Mouse (Mus musculus) cerebellum, postnatal 14 days (tissue): ENCODE data around the gene Wdfy3.
A peak's percentile ranks its signal among the peaks of the same experiment; 100 is the strongest.
"Not testable (repeated sequence)": the region's sequence is repeated elsewhere in the genome, so short reads cannot be mapped to it uniquely, and the experiment has no call there.

Experiments used
- DNase-seq, 2 experiments: peaks; one replicate each; pipeline ENCODE4 v3.0.0; 2021; ENCODE audit warnings: mixed read lengths in 2 of 2

Wdfy3 gene

DNA sequence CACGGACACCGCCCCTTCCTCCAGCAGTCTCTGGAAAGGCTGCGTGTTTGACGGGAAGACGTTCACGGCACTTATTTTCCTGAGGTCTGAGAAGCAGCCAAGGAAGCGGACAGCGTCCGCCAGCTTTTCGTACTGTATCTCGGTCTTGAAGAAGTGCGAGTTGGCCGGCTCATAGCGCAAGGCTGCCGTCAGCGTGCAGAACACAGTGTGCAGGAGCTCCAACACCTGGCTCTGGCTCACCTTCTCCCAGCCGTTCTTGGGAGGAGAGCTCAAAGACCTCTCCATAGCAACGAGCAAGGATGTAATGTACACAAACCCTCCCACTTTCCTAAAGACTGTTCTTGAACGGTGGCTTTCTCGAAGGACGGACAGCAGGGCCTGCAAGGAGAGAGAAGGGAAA, 132.4 kb downstream of the Wdfy3 start:
- DNase-seq = no peak

DNA sequence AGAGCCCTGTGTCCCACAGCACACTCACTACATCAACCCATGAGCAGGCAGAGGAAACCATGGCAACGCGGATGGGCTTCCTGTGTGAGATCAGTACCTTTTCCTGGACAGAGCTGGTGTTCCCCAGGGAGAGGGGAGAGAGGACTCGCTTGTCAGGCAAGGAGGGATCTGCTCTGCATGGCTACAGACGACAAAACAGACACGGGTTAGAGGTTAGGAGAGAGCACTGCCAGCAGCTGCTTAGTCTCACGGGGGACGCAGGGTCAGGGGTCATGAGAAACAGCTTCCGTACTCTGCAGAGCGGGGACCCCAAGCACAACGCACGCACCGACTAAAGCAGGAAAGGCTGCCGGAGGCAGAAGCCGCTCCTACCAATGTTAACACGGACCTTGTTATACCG, 133.8 kb downstream of the Wdfy3 start:
- DNase-seq = no peak

DNA sequence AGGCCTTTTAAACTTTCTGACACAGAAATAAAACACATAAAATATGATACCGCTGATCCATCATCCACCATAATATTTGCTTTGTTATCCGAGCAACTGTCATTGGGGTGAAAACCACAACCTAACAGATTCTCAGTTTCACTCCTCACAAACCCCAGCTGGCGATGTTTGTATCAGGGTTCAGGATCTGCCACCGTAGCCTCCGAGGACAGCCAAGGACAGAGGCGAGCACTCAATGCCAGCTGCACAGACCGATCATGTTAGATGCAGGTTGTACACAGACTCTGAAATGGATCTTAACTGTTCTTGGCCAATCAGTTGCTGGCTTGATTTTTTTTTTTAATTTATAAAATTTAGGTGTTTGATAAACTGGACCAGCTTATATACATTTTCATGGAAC, 135.1 kb downstream of the Wdfy3 start:
- no peak for DNase-seq

DNA sequence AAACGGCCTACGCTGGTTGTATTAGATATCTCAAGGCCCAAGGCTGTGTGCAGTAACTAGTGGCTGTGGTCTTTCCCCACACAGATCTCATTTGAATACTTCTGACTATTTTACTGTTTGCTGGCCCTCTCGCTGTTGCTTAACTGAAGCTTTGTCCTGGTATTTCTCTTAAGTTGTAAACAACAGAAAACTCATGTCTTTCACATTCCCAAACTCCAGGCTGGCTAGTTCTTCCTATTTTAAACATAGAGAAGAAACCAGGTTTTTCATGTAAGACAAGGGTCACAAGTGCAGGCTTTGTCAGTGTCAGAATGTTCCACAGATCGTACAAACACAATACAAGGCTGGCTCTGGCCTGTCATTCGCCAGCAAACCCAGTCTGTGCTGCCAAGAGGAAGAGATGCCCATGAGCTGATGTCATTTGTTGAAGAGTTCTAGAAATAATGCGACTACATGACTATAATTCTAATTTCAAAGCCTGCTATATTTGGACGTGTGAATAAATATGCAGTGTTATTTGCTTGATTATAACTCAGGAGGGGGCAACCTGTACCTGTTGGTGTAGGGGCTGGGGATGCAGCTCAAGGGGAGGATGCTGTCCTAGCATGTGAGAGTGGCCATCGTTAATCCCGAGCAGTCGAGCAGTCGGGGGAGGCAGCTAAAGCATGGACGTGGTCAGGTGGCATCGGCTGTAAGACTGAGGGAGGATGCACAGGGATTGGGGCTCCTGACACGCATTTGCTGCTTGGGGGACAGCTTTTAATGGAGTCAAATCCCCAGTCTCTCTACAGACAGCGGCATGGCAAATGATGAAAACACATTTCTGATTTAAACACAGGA, 136.5 kb downstream of the Wdfy3 start:
- no peak for DNase-seq

DNA sequence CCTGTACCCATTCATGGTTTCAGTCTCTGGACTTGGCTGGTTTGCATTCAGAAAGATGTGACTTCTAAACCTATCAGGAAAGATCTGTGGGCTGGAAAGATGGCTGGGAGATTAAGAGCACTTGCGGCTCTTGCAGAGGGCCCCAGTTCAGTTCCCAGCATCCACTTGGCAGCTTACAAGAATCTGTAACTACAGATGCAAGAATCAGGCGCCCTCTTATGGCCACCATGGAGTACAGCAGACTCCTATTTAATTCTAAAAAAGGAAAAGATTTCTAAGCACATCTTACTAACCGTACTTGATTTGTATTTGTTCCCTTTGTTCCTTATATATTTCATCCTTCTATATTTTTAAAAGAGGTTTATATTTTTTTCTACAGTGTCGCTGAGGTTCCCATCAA, 137.7 kb downstream of the Wdfy3 start:
- peak in 1 of 2 experiments; percentile 33 for DNase-seq

DNA sequence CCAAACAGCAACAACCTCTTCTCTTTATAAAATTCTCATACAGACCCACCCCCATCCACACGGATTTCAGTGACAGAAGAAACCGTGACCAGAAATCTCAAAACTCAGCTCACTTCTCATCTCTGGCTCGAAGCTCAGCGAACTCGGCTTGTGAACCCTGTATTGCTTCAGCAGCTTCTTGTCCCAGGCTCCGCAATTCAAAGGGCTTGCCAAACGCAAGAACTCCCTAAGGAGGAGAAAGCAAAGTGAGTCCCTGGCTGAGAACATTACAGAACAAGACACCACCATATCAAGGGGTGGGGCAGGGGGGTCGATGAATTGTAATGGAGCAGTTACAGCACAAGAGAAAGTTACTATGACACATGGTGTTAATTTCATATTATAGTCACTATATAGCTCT, 143.4 kb downstream of the Wdfy3 start:
- DNase-seq = no peak

DNA sequence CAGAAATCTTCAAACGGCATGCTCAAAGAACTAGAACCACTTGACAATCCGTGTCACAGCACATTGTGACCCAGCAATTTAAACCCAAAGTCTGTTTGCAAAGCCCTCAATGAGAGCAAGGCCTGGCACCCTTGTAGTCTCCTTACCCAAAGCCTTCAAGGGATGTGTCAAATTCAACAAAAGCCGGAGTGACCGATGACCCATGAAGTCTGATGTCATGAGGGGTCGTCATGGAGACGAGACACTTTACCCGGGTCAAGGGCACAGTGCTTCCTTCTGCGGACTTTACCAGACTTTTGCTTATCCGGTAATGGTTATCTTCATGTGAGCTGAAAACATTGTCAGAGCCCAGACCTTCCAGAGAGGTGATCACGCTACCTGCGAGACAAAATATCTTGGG, 146.0 kb downstream of the Wdfy3 start:
- DNase-seq = no peak

DNA sequence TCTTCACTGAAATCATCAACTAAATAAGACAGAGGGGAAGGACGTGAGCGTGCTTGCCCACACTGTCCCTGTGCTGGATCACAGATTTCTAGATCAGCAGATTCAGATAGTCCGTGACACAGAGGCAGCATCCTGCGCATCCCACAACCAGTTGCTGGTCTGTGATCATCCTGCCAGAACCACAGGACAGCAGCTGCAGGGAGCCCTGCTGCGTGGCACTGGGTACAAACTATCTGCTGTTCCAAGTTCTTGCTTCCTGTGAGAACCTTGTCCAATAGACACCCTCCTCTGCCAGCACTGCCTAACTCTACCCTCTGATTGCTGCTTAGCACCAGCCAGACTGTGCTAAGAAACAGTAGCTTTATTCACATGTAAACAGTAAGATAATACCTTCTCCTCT, 150.2 kb downstream of the Wdfy3 start:
- DNase-seq = no peak

DNA sequence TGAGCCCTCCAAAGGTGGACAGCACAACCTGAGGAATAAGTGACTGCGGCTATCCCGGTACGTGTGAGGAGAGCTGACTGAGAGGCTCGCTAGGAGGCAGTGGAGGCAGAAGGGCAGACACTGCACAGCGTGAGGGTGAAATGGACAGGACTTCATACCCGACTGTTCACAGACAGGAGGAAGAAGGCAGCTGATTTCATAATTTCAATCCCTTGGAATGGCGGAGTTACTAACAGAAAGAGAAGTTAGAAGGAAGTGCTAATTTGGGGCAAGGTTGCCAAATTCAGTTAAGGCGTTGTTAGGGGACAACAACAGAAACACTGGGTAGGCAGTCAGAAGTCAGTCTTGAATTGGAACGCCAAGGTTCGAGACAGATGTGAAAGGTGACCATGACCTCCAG, 160.3 kb downstream of the Wdfy3 start:
- no peak for DNase-seq

DNA sequence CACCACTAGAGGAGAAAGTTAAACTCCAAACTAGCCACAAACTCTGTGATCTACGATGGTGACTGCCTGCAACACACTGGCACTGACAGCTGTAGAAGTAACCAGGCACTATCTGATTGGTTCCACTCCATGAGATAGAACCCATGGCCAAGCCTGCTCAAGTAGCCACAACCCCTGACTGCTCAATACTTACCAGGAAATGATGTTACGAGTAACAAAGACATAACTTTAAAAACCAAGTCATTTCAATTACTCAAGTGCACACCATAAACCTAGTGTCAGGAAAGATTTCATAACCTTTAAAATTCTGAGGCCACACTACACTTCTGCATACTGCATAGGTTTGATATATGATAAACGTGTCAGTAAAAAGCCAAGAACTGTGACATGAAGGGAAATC, 164.1 kb downstream of the Wdfy3 start:
- no peak for DNase-seq

DNA sequence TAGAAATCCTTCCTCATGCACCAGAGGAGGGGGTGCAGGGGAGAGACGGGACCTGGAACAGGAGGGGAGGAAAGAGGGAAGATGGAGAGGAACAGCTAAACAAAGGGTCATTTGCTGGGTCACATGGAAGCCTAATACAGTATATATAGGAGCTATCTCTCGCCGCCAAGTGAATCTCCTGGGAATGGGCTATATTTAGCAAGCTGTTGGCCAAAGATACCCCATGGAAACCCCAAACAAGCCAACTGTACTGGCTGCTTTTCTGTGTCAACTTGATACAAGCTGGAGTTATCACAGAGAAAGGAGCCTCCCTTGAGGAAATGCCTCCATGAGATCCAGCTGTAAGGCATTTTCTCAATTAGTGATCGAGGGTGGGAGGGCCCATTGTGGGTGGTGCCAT, 164.9 kb downstream of the Wdfy3 start:
- DNase-seq = not testable (repeated sequence)

DNA sequence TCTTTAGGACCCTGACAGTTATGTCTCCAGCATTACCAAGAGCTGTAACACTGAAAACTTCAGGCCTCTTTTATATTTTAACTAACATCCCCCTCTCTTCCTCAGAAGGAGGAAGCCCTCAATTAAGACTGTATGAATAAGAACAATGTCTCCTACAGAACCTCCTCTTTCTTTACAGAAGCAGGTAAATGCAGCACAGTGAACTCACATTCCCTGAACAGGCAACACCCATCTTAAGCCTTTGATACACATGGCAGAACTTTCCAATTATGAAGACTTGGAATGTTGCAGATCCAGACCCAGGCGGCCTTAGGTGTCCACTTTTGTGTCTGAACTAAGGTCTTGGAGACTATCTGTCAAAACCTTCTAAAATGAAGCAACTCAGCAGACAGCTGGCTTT, 167.0 kb downstream of the Wdfy3 start:
- no peak for DNase-seq

DNA sequence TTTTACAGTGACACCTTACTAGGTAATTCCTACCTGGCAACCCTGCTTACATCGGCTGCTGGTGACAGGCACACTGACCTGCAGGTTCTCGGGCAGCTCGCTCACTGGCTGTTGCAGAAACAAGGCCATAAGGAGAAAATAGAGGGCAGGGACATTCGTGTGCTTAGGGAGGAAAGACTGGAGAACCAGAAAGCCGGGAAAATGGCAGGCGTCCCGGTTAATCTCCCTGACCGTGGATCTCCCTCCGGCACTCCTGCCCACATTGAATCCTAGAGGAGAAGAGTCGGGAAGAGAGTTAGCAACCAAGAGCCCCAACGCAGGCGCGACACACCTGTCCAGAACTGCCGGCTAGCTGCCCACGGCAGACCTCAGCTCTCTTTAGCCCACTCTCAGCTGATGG, 169.7 kb downstream of the Wdfy3 start:
- peak; percentile 24 to 36 for DNase-seq

DNA sequence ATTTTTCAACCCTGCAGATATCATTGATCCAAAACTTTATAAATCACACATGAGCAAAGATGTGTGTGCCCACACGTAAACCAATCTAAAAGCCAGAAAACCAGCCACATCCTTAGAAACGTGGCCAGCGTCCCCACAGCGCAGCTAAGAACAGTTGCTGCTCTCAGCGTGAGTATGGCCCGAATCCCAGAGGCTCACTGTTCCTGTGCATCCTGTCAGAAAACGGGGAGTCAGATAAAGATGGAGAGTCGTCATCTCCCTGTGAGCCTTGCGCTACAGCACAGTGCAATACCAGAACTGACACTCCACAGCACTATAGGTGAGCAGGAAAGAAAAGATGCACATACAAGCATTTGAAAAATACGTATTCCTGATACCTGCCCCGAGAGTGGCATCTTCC, 172.9 kb downstream of the Wdfy3 start:
- DNase-seq = peak; percentile 95 to 97

DNA sequence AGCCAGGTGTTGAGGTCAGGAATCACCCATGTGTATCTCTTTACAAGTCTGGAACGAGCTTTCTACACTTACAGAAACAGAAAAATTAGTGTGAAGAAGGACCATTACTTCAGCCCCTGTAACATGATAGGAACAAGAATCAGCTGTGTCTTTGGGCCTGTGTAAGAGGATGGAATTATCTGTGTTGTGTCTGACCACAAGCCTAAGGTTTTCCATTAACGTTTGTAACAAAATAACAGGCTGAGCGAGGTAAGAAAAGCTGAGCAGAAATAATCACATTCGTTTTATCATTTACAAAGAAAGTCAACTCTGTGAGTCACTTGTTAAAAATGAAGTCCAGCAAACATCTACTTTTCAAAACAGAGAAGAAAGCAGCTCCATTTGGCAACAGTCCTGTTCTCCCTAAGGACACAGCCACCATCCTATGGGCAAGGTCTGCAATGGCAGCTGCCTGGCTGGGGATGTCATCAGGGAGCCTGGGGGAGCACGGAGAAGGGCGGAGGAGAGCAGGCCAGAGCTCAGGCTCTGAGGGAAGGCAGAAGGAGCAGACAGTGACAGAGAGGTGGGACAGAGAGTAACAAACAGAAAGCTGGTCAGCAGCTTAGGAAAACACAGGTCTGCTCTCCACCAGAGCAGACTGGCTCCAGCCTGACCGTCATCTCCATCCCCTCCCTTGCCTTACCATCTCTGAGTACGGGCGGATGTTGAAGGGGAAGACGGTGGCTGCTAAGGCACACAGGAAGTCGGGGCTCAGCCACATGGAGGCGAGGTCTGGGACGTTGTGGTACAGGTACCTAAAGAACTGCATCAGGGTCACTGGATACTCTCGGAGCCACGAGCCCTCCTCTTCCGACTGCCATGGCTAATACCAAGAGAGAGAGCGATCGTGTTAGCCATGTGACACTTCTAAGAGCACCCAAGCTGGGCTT, 173.7 kb downstream of the Wdfy3 start:
- DNase-seq = peak; percentile 29 to 57

DNA sequence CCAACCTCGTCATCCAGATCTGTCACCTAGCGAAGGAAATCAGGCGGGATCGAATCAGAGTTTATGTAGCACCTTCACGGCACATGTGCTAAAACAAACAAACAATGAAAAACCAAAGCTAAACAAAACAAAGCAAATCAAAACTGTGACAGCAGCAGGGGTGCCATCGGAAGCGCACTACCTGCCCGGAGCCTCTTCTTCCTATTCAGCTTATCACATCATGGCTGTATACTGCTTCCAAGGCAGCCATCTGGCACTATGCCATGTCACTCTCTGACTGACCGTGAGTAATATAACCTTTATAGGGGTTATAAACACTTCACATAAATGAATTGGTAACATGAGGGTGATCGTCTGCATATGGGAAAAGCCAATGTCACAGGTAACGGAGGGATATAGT, 174.6 kb downstream of the Wdfy3 start:
- peak; percentile 62 to 64 for DNase-seq

DNA sequence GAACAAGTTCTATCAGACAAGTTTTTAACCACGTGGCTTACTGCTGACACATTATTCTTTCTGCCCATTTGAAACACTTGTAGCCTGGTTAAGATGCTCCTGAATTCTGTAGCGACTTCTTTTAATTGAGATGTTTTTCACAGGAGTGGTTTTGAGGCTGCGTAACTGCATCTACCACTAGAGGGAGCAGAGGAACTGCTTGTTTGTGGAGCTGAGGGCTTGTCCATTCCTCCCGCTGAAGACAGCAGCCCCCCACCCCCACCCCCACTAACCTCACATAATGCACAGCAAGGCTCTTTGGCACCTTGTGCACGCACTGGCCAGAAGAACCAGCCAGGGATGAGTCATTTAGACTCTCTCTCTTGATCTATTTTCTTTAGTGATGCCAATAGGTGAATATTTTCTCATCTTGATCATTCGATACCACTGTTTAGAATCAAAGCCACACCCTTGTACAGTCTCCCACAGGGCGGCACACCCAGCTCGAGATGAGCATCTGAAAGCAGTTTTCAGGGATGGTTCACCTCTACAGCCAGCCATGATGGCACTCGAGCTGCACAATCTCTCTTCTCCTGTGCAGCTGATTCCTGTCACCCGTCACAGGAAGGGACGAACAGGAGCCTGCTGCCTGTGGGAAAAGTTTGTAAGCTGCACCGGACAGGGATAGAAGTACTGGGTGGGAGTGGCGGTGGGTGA, 175.8 kb downstream of the Wdfy3 start:
- DNase-seq = peak; percentile 79 to 80

DNA sequence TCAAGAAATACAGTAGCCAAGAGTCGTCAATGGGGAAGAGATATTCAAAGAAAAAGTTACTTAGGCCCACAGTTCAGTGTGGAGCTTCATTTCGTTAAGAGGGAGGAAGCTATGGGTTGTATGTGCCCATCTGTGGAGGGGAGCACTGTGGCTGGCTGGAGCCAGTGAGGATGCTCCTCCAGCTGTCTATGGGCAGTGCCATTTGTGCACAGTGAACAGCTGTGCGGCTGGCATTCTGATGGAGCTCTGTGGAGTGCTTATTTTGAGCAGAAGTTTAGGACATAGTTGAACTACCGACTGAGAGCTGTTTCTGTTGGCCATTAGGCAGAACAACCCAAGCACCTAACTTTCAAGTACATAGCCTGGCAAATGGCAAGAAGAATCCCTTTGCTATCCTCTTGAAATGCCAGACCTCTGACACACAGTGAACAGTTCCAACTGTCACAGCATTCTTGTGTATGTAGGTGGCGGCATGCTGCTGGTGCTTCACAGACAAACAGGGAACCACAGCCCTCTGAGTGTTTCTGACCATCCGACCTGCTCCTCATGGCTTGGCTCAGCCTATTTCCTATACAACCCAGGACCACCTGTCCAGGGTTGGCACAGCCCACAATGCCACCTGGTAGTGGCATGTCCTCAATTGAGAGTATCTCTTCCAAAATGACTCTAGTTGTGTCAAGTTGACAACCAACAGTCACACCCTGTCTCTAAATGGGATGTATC, 177.9 kb downstream of the Wdfy3 start:
- DNase-seq = peak; percentile 28 to 57

DNA sequence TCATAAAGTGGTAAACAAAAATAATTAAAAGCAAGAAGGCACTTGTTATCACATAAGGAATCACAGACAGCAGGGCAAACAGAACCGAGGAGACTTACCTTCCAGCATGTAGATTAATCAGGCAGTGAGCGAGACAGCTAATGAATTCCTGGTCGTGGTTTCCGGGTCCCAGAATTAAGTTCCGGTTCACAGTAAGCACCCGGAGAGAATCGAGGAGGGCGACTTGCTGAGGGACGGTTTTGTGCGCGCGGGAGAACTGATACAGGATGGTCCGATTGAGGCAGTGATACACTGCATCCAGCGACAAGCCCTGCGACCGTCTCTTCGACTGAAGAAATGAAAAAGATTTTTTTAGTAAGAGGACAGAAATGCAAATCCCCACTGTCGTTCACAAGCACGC, 181.7 kb downstream of the Wdfy3 start:
- no peak for DNase-seq

DNA sequence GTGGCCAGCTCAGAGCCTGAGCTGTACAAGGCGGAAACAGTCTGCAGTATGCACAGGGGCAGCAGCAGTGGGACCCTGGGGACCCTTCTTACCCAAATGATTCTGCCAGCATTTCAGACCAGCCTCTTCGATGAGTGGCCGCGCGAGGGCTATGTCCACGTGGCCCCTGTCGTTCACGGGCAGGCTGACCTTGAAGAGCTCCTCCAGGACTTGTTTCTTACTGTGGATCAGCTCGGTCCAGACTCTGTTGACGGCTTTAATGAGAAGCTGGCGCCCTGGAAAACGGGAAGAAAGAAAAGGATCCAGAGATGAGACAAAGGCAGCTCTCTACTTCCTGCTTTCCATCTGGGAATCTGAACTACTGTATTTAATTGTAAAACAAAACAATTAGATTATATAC, 184.7 kb downstream of the Wdfy3 start:
- no peak for DNase-seq

DNA sequence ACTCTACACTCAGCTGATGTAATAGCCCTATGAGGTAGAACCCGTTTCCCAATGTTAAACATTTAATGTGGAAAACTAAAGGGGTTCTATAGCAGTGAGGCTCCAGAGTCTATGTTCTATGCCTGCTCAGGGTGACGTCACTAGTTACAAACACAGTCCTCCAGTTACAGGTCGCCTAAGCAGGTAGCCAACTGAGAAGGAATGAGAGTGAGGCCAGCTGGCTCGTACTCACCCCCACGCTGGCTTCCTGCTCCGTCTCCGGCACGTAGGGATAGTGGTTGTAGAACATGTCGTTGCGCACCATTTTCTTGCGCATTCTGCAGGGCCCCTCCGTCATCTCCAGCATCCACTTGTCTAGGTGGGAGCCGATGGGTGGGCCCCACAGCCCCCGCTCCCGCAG, 187.5 kb downstream of the Wdfy3 start:
- DNase-seq = peak; percentile 47 to 48

DNA sequence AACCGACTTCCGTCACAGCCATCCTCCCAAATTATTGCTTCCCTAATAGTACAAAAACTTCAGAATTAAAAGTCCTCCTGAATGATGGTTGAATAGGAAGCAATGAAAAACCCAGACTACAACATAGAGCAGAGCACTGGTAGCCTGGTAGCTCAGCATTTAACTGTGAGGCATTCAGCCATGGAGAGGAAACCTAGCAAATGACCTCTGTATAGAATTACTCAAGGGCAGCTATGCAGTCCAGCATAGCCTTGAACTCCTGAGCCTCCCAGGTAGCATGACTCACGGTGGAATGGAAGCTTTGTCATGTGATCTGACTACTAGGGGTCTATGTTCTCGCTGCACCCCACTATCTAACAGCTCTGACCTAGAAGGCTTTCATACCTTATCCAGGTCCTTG, 189.8 kb downstream of the Wdfy3 start:
- no peak for DNase-seq

DNA sequence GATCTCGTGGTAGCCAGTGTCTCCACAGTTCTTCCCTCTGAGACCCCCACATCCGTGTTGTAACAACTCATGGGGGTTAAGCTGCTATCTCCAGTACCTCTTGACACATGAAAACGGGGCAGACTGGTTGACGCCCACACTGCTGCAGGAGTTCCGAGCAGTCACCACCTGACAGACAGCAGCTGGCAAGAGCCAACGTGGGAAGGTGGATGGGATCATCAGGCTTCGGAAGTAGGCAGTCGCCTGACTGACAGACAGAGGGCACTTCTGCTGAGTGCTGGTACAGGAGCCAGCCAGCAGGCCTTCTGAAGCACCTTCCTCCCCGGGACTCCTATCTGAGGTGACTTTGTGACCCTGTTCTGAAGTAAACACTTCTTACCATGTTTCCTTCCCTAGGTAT, 191.3 kb downstream of the Wdfy3 start:
- DNase-seq = no peak
